Mouse (Mus musculus): ENCODE results near the gene Syngr3.
"Not testable (repeated sequence)": the region's sequence is repeated elsewhere in the genome, so short reads cannot be mapped to it uniquely, and the experiment has no call there.

Gene Syngr3

GRCm38 (mm10) chr17:24719494-24720222 lies 29.9 kb upstream of the Syngr3 start:
- DNase-seq (ENCODE audit: low spot score in 2 of 2), result peak; percentile 94 to 98

DNA sequence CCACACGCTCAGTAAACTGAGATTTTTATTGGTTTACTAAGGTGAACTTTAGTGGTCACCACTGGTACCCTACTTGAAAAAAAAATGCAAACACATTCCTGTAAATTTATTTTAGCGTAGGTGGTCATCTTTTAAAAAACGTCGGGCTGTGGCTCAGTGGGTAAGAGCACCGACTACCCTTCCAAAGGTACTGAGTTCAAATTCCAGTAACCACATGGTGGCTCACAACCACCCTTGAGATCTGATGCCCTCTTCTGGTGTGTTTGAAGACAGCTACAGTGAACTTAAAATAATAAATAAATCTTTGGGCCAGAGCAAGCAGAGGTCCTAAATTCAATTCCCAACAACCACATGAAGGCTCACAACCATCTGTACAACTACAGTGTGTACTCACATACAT lies 29.2 kb upstream of the Syngr3 start:
- not testable (repeated sequence) for DNase-seq (ENCODE audit: low spot score in 2 of 2)

- DNase-seq (ENCODE audit: low spot score in 2 of 2), result no peak
These were observed 28.2 kb upstream of the Syngr3 start, which contains the start of the genes Rnf151 and Rps2 for GRCm38 (mm10) chr17:24717943-24718342. Gene Rnf151, minus strand, starts transcription at chr17:24718063. Gene Rps2, plus strand, starts transcription at chr17:24718116.

DNA sequence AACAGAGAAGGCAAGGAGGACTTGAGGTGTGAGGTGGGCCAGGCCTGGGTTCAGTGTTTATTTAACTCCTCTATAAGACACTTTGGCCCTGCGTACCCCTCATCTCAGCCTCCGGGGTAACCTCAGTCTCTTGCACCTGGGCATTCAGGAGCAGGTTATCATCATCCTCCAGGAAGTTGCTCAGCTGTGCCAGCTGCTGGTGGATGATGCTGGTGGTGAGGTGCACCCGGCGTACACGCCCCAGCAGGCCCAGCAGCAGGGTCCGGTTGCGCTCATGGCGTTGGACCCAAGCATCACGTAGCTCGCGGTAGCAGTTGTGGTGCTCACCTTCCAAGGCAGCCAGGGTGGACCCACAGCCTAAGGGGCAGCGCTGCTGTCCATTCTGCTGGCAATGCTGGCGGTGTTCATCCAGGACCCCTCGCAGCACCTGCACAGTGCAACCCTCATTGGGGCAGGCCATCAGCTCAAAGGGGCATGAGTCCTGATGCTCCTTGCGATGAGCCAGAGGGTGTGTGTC lies 26.5 kb upstream of the Syngr3 start:
- DNase-seq (ENCODE audit: low spot score in 2 of 2), result no peak

- no peak for DNase-seq (ENCODE audit: low spot score in 2 of 2)
These were observed 25.8 kb upstream of the Syngr3 start for GRCm38 (mm10) chr17:24715556-24715955.

DNA sequence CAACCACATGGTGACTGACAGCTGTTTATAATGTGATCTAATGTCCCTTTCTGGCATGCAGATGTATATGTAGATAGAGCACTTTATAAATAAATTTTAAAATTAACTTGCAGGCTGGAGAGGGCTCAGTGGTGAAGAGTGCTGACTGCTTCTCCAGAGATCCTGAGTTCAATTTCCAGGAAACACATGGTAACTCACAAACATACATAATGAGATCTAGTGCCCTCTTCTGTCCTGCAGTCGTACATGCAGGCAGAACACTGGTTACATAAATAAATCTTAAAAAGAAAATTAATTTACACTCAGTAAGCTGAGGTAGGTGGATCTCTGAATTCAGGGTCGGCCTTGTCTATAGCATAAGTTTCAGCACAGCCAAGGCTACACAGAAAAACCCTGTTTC lies 18.9 kb upstream of the Syngr3 start:
- no peak for DNase-seq (ENCODE audit: low spot score in 2 of 2)

GRCm38 (mm10) chr17:24707801-24708425 lies 18.2 kb upstream of the Syngr3 start:
- DNase-seq (ENCODE audit: low spot score in 2 of 2), result no peak

DNA sequence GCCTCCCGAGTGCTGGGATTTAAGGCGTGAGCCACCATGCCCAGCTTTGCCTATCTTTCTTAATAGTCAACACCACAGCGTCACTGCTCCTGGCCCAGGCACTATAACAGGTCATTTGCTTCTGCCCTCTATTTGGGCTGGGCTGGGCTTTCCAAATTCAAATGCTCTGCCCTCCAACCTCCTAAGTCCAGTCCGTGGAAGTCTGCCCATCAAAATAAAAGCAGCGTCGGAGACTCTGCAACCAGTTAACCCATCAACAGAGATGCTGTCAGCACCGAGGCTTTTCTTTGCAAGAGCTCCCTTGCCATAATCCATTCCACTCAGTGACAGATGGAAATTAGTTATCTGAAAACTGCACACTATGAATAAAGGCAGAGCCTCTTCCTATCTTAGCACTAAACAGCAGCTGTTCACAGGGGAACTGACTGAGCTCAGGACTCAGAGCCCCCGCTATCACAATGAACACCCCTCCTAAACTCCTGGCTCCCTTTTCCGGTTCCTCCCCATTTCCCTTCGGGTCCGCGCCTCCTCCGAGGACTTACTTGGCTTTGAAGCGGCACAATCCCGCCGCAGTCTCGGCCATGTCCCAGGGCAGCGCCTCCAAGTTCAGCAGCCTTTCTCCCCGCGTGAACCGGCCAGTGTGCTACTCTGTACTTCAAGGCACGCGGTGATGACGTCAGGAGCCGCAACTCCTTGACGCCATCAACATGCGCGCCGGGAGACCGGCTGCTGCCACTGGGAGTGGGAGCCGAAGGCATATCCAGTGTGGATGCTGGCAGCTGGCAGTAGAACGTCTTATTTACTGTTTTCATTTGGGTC lies 17.4 kb upstream of the Syngr3 start, which contains the start of gene Tbl3:
Tbl3 (minus strand) TSS at position 679 of the 819 bp plus-strand sequence.
- peak; percentile 88 to 92 for DNase-seq (ENCODE audit: low spot score in 2 of 2)

GRCm38 (mm10) chr17:24705821-24706220 lies 16.1 kb upstream of the Syngr3 start:
- no peak for DNase-seq (ENCODE audit: low spot score in 2 of 2)

DNA sequence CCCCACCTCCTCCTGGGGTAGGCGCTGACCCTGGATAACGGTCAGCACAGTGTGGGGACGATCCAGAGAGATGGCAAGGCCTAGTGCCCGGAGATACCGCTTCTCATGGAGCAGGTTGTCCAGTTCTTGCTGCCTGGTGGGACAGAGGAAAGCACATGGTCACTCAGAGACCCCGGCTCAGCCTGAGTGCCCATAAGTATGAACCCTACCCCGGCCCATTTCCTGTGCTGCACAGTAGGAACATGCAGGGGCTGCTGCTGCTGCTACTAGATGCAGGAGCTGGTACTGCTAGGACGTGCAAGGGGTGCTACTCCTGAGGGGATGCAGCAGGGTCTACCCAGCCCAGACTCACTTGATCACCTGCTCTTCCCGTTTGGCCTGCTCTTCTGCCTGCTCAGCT lies 11.5 kb upstream of the Syngr3 start:
- DNase-seq (ENCODE audit: low spot score in 2 of 2), result no peak

DNA sequence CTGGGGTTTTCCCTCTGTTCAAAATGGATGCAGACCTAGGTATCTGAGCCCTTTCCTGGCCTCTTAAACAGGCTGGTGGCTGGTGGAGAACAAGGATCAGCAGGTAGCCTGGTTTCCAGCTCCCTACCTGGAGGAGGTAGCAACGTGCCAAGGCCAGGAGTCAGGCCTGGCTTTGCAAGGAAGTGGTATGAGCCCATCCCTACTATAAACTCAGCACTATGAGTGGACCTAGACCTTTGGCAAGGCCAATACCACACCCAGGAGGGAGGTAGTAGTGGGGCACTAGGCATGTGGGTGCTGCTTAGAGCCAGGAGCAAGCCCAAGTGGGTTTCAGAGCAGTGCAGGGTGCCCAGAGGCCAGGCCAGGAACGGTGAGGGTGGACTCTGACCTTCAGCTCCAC lies 9.7 kb upstream of the Syngr3 start:
- no peak for DNase-seq (ENCODE audit: low spot score in 2 of 2)

GRCm38 (mm10) chr17:24698715-24699114 lies 9.0 kb upstream of the Syngr3 start:
- DNase-seq (ENCODE audit: low spot score in 2 of 2), result no peak

DNA sequence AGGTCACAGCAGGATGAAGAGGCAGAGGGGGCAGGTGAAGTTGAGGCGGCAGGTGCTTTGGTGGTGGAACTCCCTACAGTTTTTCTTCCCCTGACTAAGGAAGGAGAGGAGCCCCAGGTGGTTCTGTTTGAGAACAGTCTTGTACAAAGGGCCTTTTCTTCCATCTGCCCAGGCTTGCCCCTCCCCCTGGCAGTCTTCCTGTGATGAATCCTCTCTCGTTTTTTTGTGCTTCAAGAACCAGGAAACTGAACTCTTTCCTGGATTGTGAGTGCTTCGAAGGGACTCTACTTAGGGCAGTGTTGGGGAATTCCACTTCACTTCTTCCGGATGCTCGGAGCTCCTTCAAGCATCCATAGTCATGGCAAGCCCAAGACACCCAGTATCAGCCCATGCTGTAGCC lies 8.2 kb upstream of the Syngr3 start:
- DNase-seq (ENCODE audit: low spot score in 2 of 2), result no peak

DNA sequence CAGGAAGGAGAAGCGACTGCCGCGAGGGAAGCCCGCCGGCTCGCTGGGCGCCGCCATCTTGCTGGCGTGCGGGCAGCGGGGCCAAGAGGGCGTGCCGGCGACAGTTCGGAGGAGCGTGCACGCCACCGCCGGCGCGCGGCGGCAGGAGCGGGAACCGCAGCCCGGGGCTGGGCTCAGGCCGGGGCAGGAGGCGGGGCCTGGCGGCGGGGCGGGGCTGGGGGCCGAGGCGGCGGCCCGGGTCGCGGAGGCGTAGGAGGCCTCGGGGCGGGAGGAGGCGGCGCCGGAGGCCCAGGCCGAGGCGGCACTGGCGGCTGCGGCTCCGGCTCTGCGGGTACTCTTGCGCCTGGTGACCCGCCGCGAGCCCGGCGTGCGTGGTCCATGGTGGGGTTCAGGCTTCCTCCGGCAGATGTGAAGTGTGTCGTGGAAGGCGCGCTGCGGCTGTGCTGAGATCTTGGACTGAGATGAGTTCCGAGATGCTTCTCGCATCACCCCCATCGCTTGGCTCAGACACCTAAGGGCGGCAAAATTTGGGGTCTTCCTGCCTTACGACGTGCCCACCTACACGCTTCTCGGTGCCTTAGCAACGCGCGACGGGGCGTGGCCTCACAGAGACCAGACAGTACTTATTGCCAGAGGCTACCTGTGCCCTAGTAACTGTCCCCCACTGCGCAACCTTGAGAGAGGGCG lies 6.4 kb upstream of the Syngr3 start, which contains the start of the genes Gfer and Noxo1:
Gfer (minus strand) TSS at position 146 of the 687 bp plus-strand sequence.
Noxo1 (plus strand) TSS at position 224 of the 687 bp plus-strand sequence.
- DNase-seq (ENCODE audit: low spot score in 2 of 2), result peak; percentile 83 to 89

GRCm38 (mm10) chr17:24695326-24696010 lies 5.7 kb upstream of the Syngr3 start:
- DNase-seq (ENCODE audit: low spot score in 2 of 2), result peak in 1 of 2 experiments; percentile 27

DNA sequence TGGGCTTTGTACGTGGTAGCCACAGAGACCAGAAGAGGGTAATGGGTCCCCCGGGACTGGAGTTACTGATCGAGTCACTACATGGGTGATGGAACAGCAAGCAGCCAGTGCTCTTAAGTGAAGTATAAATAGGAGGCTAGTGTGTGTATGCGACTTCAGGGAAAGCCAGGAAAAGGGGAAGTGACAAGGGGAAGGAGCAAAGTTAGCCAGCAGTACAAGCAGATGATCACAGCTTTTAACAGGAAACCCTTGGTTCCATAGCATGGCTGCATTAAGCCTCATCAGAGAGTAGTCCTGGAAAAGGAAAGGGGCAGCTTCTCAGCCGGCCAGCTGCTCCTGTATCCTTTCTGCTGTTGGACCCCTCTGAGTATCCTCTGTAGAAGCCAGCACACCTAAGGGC lies 2.6 kb upstream of the Syngr3 start:
- no peak for DNase-seq (ENCODE audit: low spot score in 2 of 2)

- no peak for DNase-seq (ENCODE audit: low spot score in 2 of 2)
These were observed 2.2 kb downstream of the Syngr3 start for GRCm38 (mm10) chr17:24687599-24687998.

- DNase-seq (ENCODE audit: low spot score in 2 of 2), result peak in 1 of 2 experiments; percentile 62
These were observed 2.6 kb downstream of the Syngr3 start for GRCm38 (mm10) chr17:24687146-24687595.

DNA sequence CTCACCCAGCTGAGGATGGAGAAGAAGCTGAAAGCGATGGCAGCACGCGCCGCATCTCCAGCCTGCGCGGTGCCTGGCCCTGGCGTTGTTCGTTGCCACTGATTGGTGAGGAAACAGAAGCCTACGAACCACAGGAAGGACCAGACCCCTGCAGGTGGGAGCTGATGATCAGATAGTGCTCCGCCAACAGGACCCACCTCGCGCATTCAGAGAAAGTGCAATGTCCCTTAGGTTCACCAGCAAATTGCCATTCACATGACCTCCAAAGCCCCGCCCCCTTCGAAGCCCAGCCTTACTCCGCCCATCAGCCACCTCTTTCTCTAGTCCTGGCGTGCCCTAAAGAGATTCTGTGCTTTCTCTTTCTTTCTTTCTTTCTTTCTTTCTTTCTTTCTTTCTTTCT lies 3.2 kb downstream of the Syngr3 start:
- no peak for DNase-seq (ENCODE audit: low spot score in 2 of 2)

DNA sequence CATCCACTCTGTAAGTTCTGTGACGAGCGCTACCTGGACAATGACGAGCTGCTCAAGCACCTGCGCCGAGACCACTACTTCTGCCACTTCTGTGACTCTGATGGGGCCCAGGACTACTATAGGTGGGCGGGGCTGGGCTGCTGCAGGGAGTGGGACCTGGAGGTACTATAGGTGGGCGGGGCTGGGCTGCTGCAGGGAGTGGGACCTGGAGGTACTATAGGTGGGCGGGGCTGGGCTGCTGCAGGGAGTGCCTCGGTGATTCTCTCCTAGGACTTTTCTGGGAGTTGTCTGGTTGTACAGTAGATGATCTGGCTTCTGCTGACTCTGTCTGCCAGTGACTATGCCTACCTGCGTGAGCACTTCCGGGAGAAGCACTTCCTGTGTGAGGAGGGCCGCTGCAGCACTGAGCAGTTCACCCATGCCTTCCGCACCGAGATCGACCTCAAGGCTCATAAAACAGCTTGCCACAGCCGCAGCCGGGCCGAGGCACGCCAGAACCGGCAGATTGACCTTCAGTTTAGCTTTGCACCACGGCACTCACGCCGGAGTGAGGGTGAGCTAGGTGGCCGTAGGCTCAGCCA lies 12.2 kb downstream of the Syngr3 start:
- DNase-seq (ENCODE audit: low spot score in 2 of 2), result no peak

Measured in urinary bladder, postnatal 36 days (tissue).